Mouse (Mus musculus): ENCODE measurements around the gene Gm45785. TPM values are rescaled to one million over a fixed set of nuclear protein-coding genes. Genes with fewer than 3 reads are reported as not detected.

Gm45785 gene
- total RNA-seq (2012; rRNA removed) (not detected in 2 replicates), polyA plus RNA-seq (2012; ENCODE audit: insufficient read depth in 1 of 2, insufficient read length in 2 of 2, low read depth in 1 of 2, low replicate concordance in 2 of 2, missing spikeins in 1 of 2) (not detected)

- Histone ChIP-seq H3K79me2 (ENCODE audit: control insufficient read depth, insufficient read depth, low read length, poor library complexity) (peaks cover 37% of the 10 kb centered on the region), H3K9ac (ENCODE audit: control insufficient read depth, low read depth, low read length, poor library complexity, severe bottlenecking) (peak within 1 kb of the TSS; percentile 80), H3K27me3 (ENCODE audit: control insufficient read depth in 1 of 2, insufficient read depth in 2 of 2, low read length in 2 of 2) (no peaks in the 10 kb centered on the region), H3K9me3 (replicated peaks; ENCODE audit: insufficient read depth, low read length) (no peaks in the 10 kb centered on the region), H3K36me3 (ENCODE audit: control insufficient read depth in 1 of 2, insufficient read depth in 2 of 2, low read length in 2 of 2) (peaks cover 0 to 8% of the 10 kb centered on the region in 2 experiments; a peak in 2 of 4 replicates), H3K4me3 (ENCODE audit: control insufficient read depth in 1 of 2, insufficient read depth in 1 of 2, low read depth in 2 of 2, low read length in 2 of 2) (peak within 1 kb of the TSS; percentile 84 to 91), H3K4me1 (ENCODE audit: control insufficient read depth in 1 of 2, insufficient read depth in 2 of 2, low read length in 2 of 2) (peaks cover 3 to 19% of the 10 kb centered on the region in 2 experiments; a peak in 3 of 4 replicates), H3K27ac (ENCODE audit: control insufficient read depth, low read depth, low read length) (peak within 1 kb of the TSS; percentile 89)
- DNase-seq (ENCODE audit: low read depth, low spot score): peak; percentile 95
- TF ChIP-seq ZC3H11A (IDR thresholded peaks at IDR 0.05; ENCODE audit: low read depth, low read length) (no peak), RCOR1 (IDR thresholded peaks at IDR 0.05; ENCODE audit: low read depth, low read length) (no peak; the same call in 1 of the 2 replicates), BHLHE40 (IDR thresholded peaks at IDR 0.05; ENCODE audit: borderline replicate concordance, low read depth, low read length) (no peak), ELF1 (IDR thresholded peaks at IDR 0.05; ENCODE audit: low read depth, low read length) (peak; percentile 99), UBTF (IDR thresholded peaks at IDR 0.05; ENCODE audit: borderline replicate concordance, insufficient read depth, low read depth, low read length) (no peak), TCF12 (IDR thresholded peaks at IDR 0.05; ENCODE audit: low read depth, low read length) (peak; percentile 14; the same call in 1 of the 2 replicates), POLR2AphosphoS2 (IDR thresholded peaks at IDR 0.05; ENCODE audit: low read length) (peak; percentile 44; the same call in 1 of the 2 replicates), MXI1 (IDR thresholded peaks at IDR 0.05; ENCODE audit: low read depth, low read length) (peak; percentile 87), ZNF384 (IDR thresholded peaks at IDR 0.05; ENCODE audit: low read depth, low read length) (no peak), HCFC1 (IDR thresholded peaks at IDR 0.05; ENCODE audit: low read depth, low read length) (peak; percentile 94), CTCF (IDR thresholded peaks at IDR 0.05 in 2 of 3, conservative IDR thresholded peaks at IDR 0.05 in 1 of 3; ENCODE audit: control insufficient read depth in 1 of 3, insufficient read depth in 1 of 3, low read depth in 2 of 3, low read length in 3 of 3, poor library complexity in 1 of 3, severe bottlenecking in 1 of 3) (no peak), MAFK (IDR thresholded peaks at IDR 0.05; ENCODE audit: borderline replicate concordance, low read depth, low read length) (no peak; the same call in 1 of the 2 replicates), MEF2A (IDR thresholded peaks at IDR 0.05; ENCODE audit: extremely low read depth, insufficient replicate concordance, low read depth, low read length, poor library complexity, severe bottlenecking) (no peak), GATA1 (IDR thresholded peaks at IDR 0.05; ENCODE audit: low read depth, low read length) (no peak), SMC3 (IDR thresholded peaks at IDR 0.05; ENCODE audit: low read depth, low read length) (no peak), ZKSCAN1 (IDR thresholded peaks at IDR 0.05; ENCODE audit: low read depth, low read length) (no peak), MYC (IDR thresholded peaks at IDR 0.05; ENCODE audit: low read depth, low read length) (no peak), E2F4 (IDR thresholded peaks at IDR 0.05; ENCODE audit: borderline replicate concordance, low read depth, low read length) (no peak), CHD2 (IDR thresholded peaks at IDR 0.05; ENCODE audit: low read length) (no peak), POLR2A (IDR thresholded peaks at IDR 0.05; ENCODE audit: control insufficient read depth in 1 of 2, insufficient read depth in 1 of 2, low read depth in 1 of 2, low read length in 2 of 2, poor library complexity in 1 of 2) (peak; percentile 53 to 86; a peak in 3 of 4 replicates), USF1 (IDR thresholded peaks at IDR 0.05; ENCODE audit: low read depth, low read length) (no peak), ETS1 (IDR thresholded peaks at IDR 0.05; ENCODE audit: low read depth, low read length) (peak; percentile 49; the same call in 1 of the 2 replicates), EP300 (IDR thresholded peaks at IDR 0.05; ENCODE audit: low read depth in 1 of 2, low read length in 2 of 2) (no peak; a peak in 1 of 4 replicates), NELFE (IDR thresholded peaks at IDR 0.05; ENCODE audit: low read depth, low read length) (peak; percentile 70), JUND (IDR thresholded peaks at IDR 0.05; ENCODE audit: low read depth, low read length) (no peak), USF2 (IDR thresholded peaks at IDR 0.05; ENCODE audit: borderline replicate concordance in 1 of 2, insufficient read depth in 1 of 2, low read depth in 1 of 2, low read length in 2 of 2) (no peak), KAT2A (conservative IDR thresholded peaks at IDR 0.05; ENCODE audit: low read depth, low read length) (peak; percentile 72; the same call in 1 of the 2 replicates), MAZ (IDR thresholded peaks at IDR 0.05; ENCODE audit: low read depth, low read length) (no peak), POLR2AphosphoS5 (IDR thresholded peaks at IDR 0.05; ENCODE audit: borderline replicate concordance, low read depth, low read length) (no peak), CHD1 (IDR thresholded peaks at IDR 0.05; ENCODE audit: low read depth, low read length) (no peak), TAL1 (IDR thresholded peaks at IDR 0.05; ENCODE audit: low read length) (no peak), SIN3A (IDR thresholded peaks at IDR 0.05; ENCODE audit: low read length) (peak; percentile 99), GABPA (IDR thresholded peaks at IDR 0.05; ENCODE audit: low read depth, low read length) (no peak), NRF1 (IDR thresholded peaks at IDR 0.05; ENCODE audit: insufficient read depth, low read depth, low read length, poor library complexity, severe bottlenecking) (no peak)
Observed at GRCm38 (mm10) chr7:140855860-140856784, at the start of gene Gm45785. Gm45785 (minus strand) TSS chr7:140856331.

All from MEL (cell line).